Mouse (Mus musculus) hindbrain, embryonic 12.5 days (tissue): ENCODE measurements around the gene Frmpd2. TPM values are rescaled to one million over a fixed set of nuclear protein-coding genes. Genes with fewer than 3 reads are reported as not detected.

ENCODE experiments used
- ATAC-seq: fragments of 200-750 bp; cut with Nextera tagmentation; 2 replicates; pipeline ENCODE4 v1.8.0; 2017; ENCODE audit warnings: moderate TSS enrichment; ENCODE audit not compliant: low FRiP score
- H3K27ac ChIP-seq: fragments of 300-500 bp; sonication (generic); 2 replicates; pipeline ENCODE4 v1.5.1; 2016; ENCODE audit warnings: mild to moderate bottlenecking
- H3K27me3 ChIP-seq: fragments of 300-500 bp; sonication (generic); 2 replicates; pipeline ENCODE4 v1.6.1; 2016; ENCODE audit warnings: mild to moderate bottlenecking
- H3K36me3 ChIP-seq: fragments of 300-500 bp; sonication (generic); 2 replicates; pipeline ENCODE4 v1.6.1; 2016; ENCODE audit warnings: mild to moderate bottlenecking
- H3K4me1 ChIP-seq: fragments of 300-500 bp; sonication (generic); 2 replicates; pipeline ENCODE4 v1.6.1; 2016
- H3K4me2 ChIP-seq: fragments of 300-500 bp; sonication (generic); replicated peaks from 2 replicates; pipeline ENCODE4 v1.6.1; 2016; ENCODE audit warnings: mild to moderate bottlenecking
- H3K4me3 ChIP-seq: fragments of 300-500 bp; sonication (generic); 2 replicates; pipeline ENCODE4 v1.5.1; 2016; ENCODE audit warnings: mild to moderate bottlenecking
- H3K9ac ChIP-seq: fragments of 300-500 bp; sonication (generic); 2 replicates; pipeline ENCODE4 v1.6.1; 2016; ENCODE audit warnings: mild to moderate bottlenecking, moderate library complexity
- H3K9me3 ChIP-seq: fragments of 300-500 bp; sonication (generic); replicated peaks from 2 replicates; pipeline ENCODE4 v1.6.1; 2016; ENCODE audit warnings: mild to moderate bottlenecking
- WGBS: fragments of 180-500 bp; shearing (Covaris S2); methylation state at CpG from one replicate; pipeline ENCODE4 v1.1.7; 2016; 5-methylcytosine and 5-hydroxymethylcytosine counted together
- polyA plus RNA-seq: library from polyadenylated mRNA; unstranded; fragments of >200 nt; fragmentation: Nextera tagmentation; extraction: Ambion mirVana; gene quantifications from 2 replicates; pipeline ENCODE4 v1.2.1, GENCODE M21; 2016

The Frmpd2 gene
- polyA plus RNA-seq, 1 experiment from 2014 or later: 0.09 TPM

DNA sequence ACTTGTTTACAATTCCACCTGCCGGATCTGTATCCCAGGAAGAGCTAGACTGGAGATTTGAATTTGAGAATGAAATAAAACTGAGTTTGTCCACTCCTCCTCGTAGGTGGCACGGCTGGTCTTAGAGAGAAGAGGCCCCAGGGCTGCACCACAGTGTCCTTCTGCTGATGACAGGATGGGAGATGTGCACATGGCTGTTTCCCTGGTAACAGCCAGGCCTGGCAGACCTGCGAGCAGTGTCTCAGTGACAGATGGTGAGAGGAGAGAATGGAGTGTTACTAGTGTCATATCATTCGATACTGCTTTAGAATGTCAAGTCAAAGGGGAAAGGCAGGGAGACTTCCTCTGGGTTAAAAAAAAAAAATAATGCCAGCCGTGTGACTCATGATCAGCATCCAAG is 78.4 kb downstream of the Frmpd2 start:
- no peak overlapping the region for H3K4me2 ChIP-seq
- peaks cover 4% of the 10 kb centered on the region for H3K4me1 ChIP-seq
- no peaks in the 10 kb centered on the region for H3K36me3 ChIP-seq
- no peak overlapping the region for H3K4me3 ChIP-seq
- H3K9ac ChIP-seq: no peak overlapping the region
- whole genome bisulfite sequencing: 47% methylated on average over 6 of the region's 6 CpGs
- peak; percentile 85 for ATAC-seq
- H3K9me3 ChIP-seq: no peaks in the 10 kb centered on the region
- H3K27ac ChIP-seq: peak overlapping the region; percentile 48; the same call in 1 of the 2 replicates
- H3K27me3 ChIP-seq: no peaks in the 10 kb centered on the region

DNA sequence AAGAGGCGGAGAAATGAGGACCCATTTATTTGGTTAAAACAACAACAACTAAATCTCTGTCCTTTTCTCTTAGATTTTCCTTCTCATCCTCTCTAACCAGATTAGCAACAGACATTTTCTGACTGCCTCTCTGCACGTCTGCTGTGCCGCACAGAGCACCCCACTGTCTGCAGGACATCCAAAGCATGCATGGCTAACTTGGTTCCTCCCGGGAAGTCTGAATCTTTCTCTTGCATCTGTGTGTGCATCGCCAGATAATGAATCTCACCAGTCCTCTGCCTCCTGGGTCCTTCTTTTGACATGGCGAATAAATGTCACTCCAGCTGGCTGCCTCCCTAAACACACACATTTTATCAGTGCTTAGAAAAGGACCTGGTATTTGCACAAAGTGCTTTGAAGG is 99.2 kb downstream of the Frmpd2 start:
- Histone ChIP-seq H3K27me3 (no peaks in the 10 kb centered on the region), H3K4me1 (peaks cover 11% of the 10 kb centered on the region; the same call in 1 of the 2 replicates), H3K4me2 (no peak overlapping the region), H3K4me3 (no peak overlapping the region), H3K9ac (no peak overlapping the region), H3K9me3 (no peaks in the 10 kb centered on the region), H3K27ac (0 out of 2 replicates have a peak overlapping the region, but pooled peaks have one; percentile 17), H3K36me3 (no peaks in the 10 kb centered on the region)
- WGBS: 25% methylated on average over 6 of the region's 6 CpGs
- peak; percentile 63; the same call in 1 of the 2 replicates for ATAC-seq

DNA sequence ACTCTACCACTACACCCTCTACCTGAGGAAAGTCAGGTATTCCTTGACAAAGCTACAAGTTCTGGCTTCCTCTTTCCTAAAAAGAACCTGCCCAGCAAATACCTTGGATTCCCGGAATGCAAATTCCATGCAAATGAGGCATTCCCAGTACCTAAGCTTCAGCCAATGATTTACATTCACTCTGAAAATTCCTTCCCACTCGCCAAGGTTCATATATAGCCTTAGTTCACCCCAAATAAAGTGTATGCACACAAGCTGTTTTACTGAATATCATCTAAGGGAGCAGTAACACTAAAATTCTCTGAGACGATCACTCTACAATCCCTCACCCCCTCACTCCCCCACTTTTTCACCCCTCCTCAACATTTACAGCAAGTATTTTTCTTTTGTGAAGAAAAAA is 102.1 kb downstream of the Frmpd2 start:
- Histone ChIP-seq H3K9ac (no peak overlapping the region), H3K27me3 (no peaks in the 10 kb centered on the region), H3K27ac (no peak overlapping the region), H3K4me3 (no peak overlapping the region), H3K36me3 (no peaks in the 10 kb centered on the region), H3K9me3 (no peaks in the 10 kb centered on the region), H3K4me2 (no peak overlapping the region), H3K4me1 (peaks cover 11% of the 10 kb centered on the region; the same call in 1 of the 2 replicates)
- 81% methylated on average over 3 of the region's 3 CpGs for WGBS
- ATAC-seq: no peak

DNA sequence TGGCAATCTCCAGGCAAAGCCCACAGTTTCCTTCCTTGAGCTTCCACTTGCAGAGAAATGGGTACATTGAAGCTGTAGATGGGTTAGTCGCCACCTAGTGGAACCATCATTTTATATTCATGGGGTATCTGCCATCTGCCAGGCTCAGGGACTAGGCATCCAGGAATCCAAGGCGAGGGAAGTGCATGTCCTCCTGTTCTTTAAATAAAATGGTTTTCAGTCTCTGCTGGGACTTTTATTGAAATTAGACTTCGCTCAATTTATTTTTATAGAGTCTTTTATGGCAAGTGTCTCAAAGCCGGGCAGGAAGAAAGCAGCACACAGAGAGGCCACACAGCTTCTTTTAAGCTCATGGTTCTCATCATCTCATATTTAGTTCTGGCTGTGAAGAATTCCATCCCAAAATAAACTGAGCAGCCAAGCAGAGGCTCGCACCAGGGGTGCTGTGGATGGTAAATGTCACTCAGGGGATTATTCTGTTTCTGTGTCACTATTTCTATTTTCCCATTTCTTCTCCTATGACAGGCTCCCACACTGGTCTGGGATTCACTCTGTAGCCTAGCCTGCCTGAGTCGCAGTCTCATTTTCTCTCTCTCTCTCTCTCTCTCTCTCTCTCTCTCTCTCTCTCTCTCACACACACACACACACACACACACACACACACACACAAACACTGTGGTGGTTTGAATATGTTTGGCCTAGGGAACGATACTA is 108.4 kb downstream of the Frmpd2 start:
- H3K27ac ChIP-seq: no peak overlapping the region
- WGBS: 66% methylated on average over 7 of the region's 7 CpGs
- no peak for ATAC-seq
- no peaks in the 10 kb centered on the region for H3K36me3 ChIP-seq
- H3K4me3 ChIP-seq: no peak overlapping the region
- H3K4me1 ChIP-seq: no peaks in the 10 kb centered on the region
- H3K4me2 ChIP-seq: no peak overlapping the region
- H3K9ac ChIP-seq: no peak overlapping the region
- no peaks in the 10 kb centered on the region for H3K9me3 ChIP-seq
- H3K27me3 ChIP-seq: no peaks in the 10 kb centered on the region

DNA sequence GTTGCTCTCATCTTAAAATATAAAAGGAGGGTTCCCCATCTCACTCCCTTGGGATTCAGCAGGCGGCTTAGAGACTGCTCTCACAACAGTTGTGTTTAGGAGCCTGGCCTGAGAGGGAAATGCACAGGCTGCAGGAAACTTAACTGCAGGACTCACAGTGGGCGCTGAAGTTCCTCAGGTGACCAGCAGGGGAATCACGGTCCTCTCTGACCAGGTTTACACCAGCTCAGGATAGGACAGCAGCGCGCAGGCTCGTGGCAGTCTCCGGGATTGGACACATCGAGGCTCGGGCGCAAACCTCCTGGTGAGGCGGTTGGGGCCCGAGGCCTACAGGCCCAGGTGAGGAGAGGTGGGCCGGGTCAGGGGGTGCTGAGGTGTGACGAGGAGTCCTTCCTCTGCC is 117.5 kb downstream of the Frmpd2 start, which contains the start of gene Ptpn20:
Gene Ptpn20, plus strand, starts transcription at position 257 of the 400 bp plus-strand sequence.
- Histone ChIP-seq H3K9me3 (no peaks in the 10 kb centered on the region), H3K4me3 (no peak within 1 kb of the TSS), H3K36me3 (no peaks in the 10 kb centered on the region), H3K4me2 (no peak within 1 kb of the TSS), H3K4me1 (no peaks in the 10 kb centered on the region), H3K9ac (no peak within 1 kb of the TSS), H3K27me3 (no peaks in the 10 kb centered on the region), H3K27ac (no peak within 1 kb of the TSS)
- WGBS: 64% methylated on average over 14 of the region's 14 CpGs
- ATAC-seq: no peak

DNA sequence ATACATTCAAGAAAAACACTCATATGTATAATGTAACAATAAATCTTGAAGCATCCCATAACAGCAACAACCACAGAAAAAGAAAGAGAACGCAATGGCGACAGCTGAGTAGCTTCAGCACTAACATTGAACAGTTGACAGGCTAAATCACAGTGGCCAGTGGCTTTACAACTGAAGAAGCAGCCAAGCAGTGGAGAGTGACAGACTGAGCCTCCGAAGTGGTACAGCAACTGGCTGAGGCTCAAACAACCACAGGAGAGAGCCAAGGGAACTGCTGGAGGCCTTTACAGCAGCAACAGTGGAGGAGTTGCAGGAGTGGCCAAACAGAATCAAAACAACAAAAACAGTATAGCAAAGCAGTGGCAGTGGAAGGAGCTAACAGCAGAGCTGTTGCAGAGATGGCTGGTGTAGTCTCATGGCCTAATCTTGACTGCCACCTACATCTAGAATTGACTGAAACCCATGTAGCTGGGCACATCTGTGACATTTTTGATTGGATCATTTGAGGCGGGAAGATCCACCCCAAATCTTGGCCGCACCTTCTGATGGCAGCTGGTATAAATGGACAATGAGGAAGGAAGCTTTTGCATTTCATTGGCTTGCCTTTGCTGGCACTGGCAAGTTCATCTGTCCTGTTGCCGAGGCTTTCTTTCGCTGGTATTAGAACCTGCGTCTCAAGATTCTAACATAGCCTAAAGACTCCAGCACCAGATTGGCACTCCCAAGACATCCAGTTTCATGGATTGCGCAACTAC is 127.1 kb downstream of the Frmpd2 start:
- H3K9ac ChIP-seq: no peak overlapping the region
- H3K4me3 ChIP-seq: no peak overlapping the region
- H3K36me3 ChIP-seq: no peaks in the 10 kb centered on the region
- H3K4me1 ChIP-seq: no peaks in the 10 kb centered on the region
- whole genome bisulfite sequencing: 93% methylated on average over 9 of the region's 9 CpGs
- no peak overlapping the region for H3K27ac ChIP-seq
- ATAC-seq: no peak
- no peak overlapping the region for H3K4me2 ChIP-seq
- no peaks in the 10 kb centered on the region for H3K9me3 ChIP-seq
- H3K27me3 ChIP-seq: no peaks in the 10 kb centered on the region

DNA sequence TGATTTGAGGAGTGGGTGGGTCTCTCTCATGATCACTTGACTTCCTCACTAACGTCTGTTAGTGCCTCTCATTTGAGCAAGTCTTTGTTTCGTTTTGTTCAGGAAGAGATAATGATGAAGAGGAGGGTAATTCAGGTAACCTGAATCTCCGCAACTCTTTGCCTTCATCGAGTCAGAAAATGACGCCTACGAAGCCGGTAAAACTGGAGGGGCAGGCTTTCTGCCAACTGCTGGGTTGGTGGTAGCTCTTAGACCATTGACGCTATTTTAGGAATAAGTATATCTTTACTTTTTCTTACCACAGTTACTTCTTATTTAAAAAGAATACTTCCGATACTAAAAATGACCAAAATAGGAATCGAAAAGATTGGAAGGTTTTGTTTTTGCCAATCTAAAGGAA is 135.9 kb downstream of the Frmpd2 start:
- Histone ChIP-seq H3K4me1 (no peaks in the 10 kb centered on the region), H3K27ac (no peak overlapping the region), H3K27me3 (no peaks in the 10 kb centered on the region), H3K9me3 (no peaks in the 10 kb centered on the region), H3K4me2 (no peak overlapping the region), H3K4me3 (no peak overlapping the region), H3K9ac (no peak overlapping the region), H3K36me3 (no peaks in the 10 kb centered on the region)
- ATAC-seq: no peak
- 91% methylated on average over 10 of the region's 10 CpGs for WGBS

Other genes with a start within 250 kb of the Frmpd2 start
- gene Mapk8, start 24.5 kb upstream of the Frmpd2 start, polyA plus RNA-seq: 30.1 and 34.7 TPM in 2 replicates
- 0.10 and 0.16 TPM in 2 replicates for gene Ptpn20, start 117.5 kb downstream of the Frmpd2 start, polyA plus RNA-seq